Mouse (Mus musculus): Measurements from ENCODE around the gene Naif1. TPM values are rescaled to one million over a fixed set of nuclear protein-coding genes. Genes with fewer than 3 reads are reported as not detected.
A peak's percentile ranks its signal among the peaks of the same experiment; 100 is the strongest.

Naif1 gene
- total RNA-seq, 2 experiments from 2014 or later: 3.7 to 4.1 TPM

- no peak for DNase-seq (ENCODE audit: low spot score in 2 of 2)
These were observed 24.1 kb upstream of the Naif1 start for GRCm38 (mm10) chr2:32426141-32426540.

GRCm38 (mm10) chr2:32427720-32428119, 22.5 kb upstream of the Naif1 start:
- DNase-seq (ENCODE audit: low spot score in 2 of 2): no peak

- DNase-seq (ENCODE audit: low spot score in 2 of 2): peak in 1 of 2 experiments; percentile 66
These were observed 22.0 kb upstream of the Naif1 start for GRCm38 (mm10) chr2:32428262-32428722.

GRCm38 (mm10) chr2:32429215-32429891, 20.9 kb upstream of the Naif1 start:
- no peak for DNase-seq (ENCODE audit: low spot score in 2 of 2)

- DNase-seq (ENCODE audit: low spot score in 2 of 2): peak; percentile 80 to 91
These were observed 19.3 kb upstream of the Naif1 start for GRCm38 (mm10) chr2:32430701-32431676.

GRCm38 (mm10) chr2:32436686-32437372, 13.4 kb upstream of the Naif1 start:
- no peak for DNase-seq (ENCODE audit: low spot score in 2 of 2)

GRCm38 (mm10) chr2:32437612-32438166, 12.6 kb upstream of the Naif1 start:
- DNase-seq (ENCODE audit: low spot score in 2 of 2): no peak

GRCm38 (mm10) chr2:32438733-32439132, 11.5 kb upstream of the Naif1 start:
- no peak for DNase-seq (ENCODE audit: low spot score in 2 of 2)

GRCm38 (mm10) chr2:32439177-32439576, 11.1 kb upstream of the Naif1 start:
- DNase-seq (ENCODE audit: low spot score in 2 of 2): no peak

- no peak for DNase-seq (ENCODE audit: low spot score in 2 of 2)
These were observed 10.1 kb upstream of the Naif1 start for GRCm38 (mm10) chr2:32440164-32440563.

- DNase-seq (ENCODE audit: low spot score in 2 of 2): no peak
These were observed 9.6 kb upstream of the Naif1 start for GRCm38 (mm10) chr2:32440632-32441031.

GRCm38 (mm10) chr2:32441550-32441949, 8.7 kb upstream of the Naif1 start:
- DNase-seq (ENCODE audit: low spot score in 2 of 2): no peak

- no peak for DNase-seq (ENCODE audit: low spot score in 2 of 2)
These were observed 4.7 kb upstream of the Naif1 start for GRCm38 (mm10) chr2:32445535-32445934.

GRCm38 (mm10) chr2:32447264-32447936, 2.9 kb upstream of the Naif1 start:
- DNase-seq (ENCODE audit: low spot score in 2 of 2): peak in 1 of 2 experiments; percentile 42

GRCm38 (mm10) chr2:32448480-32448879, 1.8 kb upstream of the Naif1 start:
- DNase-seq (ENCODE audit: low spot score in 2 of 2): no peak

- peak; percentile 97 to 99 for DNase-seq (ENCODE audit: low spot score in 2 of 2)
These were observed 906 bp downstream of the Naif1 start, which contains the start of gene Slc25a25 for GRCm38 (mm10) chr2:32450881-32451844. Slc25a25 (minus strand) TSS chr2:32451445.

GRCm38 (mm10) chr2:32451870-32452372, 1.7 kb downstream of the Naif1 start:
- peak; percentile 99 for DNase-seq (ENCODE audit: low spot score in 2 of 2)

GRCm38 (mm10) chr2:32452441-32452971, 2.2 kb downstream of the Naif1 start:
- DNase-seq (ENCODE audit: low spot score in 2 of 2): no peak
